Mouse (Mus musculus) frontal cortex, postnatal 36 days (tissue): Measurements from ENCODE around the gene Pus1.
A peak's percentile ranks its signal among the peaks of the same experiment; 100 is the strongest.
"Not testable (repeated sequence)": the region's sequence is repeated elsewhere in the genome, so short reads cannot be mapped to it uniquely, and the experiment has no call there.

ENCODE experiments used
- DNase-seq, 2 experiments: peaks; one replicate each; pipeline ENCODE4 v3.0.0; 2022; ENCODE audit warnings: low spot score in 2 of 2

Pus1 gene

DNA sequence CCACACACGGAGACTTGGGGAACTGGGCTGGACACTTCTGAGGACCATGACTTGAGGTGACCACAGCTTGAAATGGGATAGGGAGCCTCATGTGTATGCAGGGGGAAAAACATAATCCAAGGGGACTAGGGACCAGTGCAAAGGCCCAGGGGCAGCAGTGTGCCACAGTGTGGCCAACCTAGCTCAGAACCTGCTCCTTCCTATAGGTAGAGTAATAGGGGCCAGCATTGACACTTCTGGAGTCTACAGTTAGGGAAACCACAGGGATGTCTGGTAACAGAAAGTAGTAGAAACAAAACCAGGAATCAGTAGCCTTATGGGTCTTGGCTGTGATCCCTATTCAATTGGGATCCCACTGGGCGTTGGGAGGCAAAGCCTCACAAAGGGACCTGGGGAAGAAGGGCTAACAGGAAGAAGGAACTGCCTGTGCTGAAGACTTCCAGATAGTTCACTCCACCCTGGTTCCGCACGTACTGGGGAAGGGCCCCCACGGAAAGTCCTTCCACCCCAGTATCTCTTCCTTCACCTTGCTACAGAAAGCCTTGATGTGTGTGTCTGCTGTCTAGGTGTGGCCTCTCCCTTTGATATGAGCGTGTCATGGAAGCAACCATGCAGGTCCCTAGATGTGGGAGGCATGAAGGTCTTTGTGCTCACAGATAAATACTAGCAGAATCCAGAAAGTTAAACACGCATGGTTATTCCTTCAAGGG is 1.2 kb upstream of the Pus1 start:
- DNase-seq: no peak

GRCm38 (mm10) chr5:110780761-110781528 is 486 bp upstream of the Pus1 start:
- DNase-seq: peak in 1 of 2 experiments; percentile 31

DNA sequence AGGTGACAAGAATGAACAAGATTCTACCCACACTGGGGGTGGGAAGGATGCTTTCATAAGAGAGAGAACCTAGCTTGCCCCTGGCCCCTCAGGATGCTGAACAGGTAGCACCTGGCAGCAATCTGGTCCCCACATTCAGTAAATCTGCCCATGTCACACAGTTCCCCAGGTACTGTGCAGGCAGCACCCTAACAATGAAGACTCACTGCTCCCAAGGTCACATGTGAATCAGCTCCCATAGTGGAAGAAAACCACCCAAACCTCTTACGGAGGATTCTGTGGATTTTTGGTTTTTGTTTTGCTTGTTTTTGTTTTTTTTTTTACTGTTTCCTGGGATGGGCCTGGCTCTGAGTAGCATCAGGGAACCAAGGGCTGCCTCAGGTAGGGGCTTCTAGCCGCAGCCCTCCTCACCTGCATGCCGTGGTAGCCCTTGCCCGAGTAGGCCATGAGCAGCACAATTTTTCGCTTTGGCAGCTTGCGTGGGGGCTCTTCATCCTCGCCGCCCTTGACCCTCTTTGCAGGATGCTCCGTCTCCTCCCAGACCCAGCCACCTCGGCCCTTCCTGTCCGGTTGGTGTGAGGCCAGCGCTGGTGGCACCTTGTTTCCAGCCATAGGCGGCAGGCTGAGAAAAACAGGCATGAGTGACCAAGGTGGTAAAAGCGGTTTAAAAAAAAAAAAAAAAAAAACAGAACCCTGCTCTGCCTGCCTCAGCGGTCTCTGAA is 1.0 kb downstream of the Pus1 start:
- DNase-seq: no peak

DNA sequence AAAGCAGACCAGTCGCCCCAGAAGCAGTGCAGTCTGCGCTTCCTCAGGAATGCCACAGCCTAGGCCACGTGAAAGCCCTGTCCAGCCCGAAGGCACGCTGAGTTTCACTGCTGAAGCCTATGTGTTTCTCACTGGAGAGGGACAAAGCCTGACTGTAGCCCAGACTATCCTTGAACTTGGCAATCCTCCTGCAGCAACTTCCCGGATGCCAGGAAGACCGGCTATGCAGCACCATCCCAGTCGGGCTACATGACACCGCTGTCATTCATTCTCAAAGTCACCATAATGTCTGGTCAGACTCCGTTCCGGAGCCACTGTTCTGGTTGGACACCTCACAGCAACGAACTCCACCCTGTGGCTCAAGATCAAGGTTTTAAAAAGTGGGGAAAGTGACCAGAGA is 2.2 kb downstream of the Pus1 start:
- no peak for DNase-seq

- DNase-seq: no peak
Measured at GRCm38 (mm10) chr5:110776141-110776540, 4.3 kb downstream of the Pus1 start.

GRCm38 (mm10) chr5:110774511-110774910 is 5.9 kb downstream of the Pus1 start:
- no peak for DNase-seq

DNA sequence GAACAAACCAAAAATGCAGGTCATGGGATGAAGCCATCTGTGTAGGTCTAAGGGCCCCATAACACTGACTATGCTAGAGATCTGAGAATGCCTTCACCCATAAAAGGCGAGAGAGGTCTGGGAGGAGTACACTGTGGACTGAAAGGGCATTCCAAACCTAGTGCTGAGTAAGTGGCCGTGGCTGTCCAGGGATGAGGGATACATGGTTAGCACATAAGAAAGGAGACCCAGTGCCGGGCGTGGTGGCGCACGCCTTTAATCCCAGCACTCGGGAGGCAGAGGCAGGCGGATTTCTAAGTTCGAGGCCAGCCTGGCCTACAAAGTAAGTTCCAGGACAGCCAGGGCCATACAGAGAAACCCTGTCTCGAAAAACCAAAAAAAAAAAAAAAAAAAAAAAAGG is 7.5 kb downstream of the Pus1 start:
- not testable (repeated sequence) for DNase-seq

- DNase-seq: peak; percentile 99
Measured at GRCm38 (mm10) chr5:110770448-110771158, 9.9 kb downstream of the Pus1 start, which contains the start of gene Ep400. Gene Ep400, minus strand, starts transcription at chr5:110770717.

DNA sequence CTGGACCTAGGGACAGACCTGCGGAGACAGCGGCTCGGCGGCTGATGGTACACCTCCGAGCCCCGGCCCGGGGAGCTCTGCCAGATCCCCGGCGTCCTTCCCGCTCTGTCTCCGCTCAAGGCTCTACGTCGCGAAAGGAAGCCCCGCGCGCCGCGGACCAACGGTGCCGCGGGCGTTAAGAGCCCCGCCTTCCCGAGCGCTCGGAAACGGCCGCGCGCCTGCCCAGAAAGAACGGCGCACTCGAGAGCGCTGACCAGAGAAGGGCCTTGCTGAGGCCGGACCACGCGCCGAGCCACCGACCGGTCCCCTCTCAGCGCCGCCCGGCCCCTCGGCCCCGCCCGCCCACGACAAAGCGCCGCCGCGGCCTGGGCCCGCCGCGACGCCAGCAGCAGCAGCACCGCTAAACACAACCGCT is 10.4 kb downstream of the Pus1 start:
- no peak for DNase-seq

DNA sequence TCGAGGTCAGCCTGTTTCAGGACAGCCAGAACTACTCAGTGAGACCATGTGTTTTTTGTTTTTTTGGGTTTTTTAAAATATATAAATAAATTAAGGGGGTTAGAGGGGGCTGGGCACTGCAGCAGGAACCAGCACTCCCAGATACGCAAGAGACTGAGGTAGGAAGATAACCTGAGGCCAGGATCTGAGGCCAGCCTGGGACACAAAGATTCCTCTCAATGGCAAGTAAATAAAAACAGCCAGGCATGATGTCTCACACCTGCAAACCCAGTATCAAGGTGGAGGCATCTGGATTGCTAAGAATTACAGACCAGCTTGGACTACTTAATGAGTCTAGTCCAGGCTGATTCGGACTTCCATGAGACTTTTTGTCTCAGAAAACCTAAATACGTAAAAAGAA is 11.2 kb downstream of the Pus1 start:
- DNase-seq: no peak

DNA sequence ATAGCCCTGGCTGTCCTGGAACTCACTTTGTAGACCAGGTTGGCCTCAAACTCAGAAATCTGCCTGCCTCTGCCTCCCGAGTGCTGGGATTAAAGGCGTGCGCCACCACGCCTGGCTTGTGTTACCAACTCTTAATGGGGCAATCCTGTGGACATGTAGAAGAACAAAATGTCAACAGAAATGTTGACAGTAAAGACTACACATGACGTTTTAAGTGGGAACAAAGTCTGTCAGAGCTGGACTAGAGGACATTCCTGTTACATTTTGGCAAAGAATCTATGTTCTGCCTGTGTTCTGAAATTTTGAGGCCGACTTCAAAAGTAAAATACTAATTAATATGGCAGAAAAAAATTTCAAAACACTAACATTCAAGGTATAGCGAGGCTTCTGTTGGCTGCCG is 16.6 kb downstream of the Pus1 start:
- no peak for DNase-seq

- DNase-seq: no peak
Measured at GRCm38 (mm10) chr5:110745021-110745420, 35.4 kb downstream of the Pus1 start.

DNA sequence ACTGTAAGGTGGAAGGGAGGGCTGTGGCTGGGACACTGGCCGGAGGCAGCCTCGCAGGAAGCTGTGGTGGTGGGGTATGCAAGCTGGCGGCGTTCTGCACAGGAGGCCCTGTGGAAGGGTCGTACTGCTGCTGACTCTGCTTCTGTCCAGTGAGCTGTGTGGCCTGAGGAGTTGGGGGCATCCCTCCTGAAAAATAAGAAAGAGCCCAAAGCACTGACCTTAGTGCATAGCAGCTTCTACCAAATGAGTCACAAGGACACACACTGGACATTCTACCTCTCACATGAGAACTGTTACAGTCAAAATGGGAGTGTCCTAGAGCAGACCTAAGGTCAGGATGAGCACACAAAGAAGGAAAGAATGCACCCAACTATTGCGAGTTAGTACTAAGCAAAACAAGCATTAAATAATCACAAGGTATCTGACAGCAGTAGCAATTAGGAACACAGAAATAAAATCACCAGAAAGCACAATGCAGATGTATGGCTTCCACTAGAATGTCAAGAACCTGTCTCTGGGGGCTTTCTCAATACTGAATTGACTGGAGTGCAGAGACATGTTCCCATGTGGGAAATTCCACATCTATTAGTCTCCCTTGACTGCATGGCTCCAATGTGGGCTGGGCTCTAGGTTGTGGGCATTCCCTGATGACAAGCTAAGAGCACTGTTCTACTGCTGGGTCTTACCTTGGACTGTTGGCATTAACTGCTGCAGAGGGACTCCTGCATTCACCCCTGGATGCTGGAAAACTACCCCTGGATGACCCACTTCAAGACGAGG is 40.8 kb downstream of the Pus1 start:
- DNase-seq: no peak

- no peak for DNase-seq
Measured at GRCm38 (mm10) chr5:110735606-110736005, 44.9 kb downstream of the Pus1 start.

DNA sequence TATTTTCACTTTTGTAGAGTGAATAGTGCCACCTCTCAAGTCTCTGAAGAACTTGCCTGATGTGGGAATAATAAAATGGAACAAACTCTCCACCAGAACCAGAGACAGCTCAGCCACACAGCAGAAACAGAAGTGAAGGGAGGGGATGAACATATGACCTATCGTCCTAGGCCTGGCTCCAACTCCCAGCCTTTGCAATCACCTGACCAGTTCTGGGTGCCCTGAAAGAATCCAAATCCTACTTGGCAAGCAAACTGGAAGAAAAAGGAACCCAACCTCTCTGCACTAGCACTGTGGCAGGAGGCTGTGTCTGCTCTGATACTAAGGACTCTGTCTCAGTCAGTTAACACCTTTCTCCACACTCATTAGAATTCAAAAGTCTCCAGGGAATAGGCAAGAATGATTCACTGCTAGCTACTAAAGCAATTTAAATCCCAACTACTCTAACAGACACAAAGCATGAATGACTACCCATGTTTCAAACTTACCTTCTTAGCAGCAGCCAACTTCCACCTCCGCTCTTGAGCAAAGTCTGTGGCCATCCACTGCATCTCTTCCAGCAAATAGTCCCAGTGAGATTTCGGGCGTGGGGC is 47.1 kb downstream of the Pus1 start:
- no peak for DNase-seq

- peak in 1 of 2 experiments; percentile 22 for DNase-seq
Measured at GRCm38 (mm10) chr5:110731227-110731626, 49.2 kb downstream of the Pus1 start.

GRCm38 (mm10) chr5:110727850-110728249 is 52.6 kb downstream of the Pus1 start:
- DNase-seq: no peak
